Mouse (Mus musculus) ES-Bruce4 (cell line): ENCODE data around the gene Dok5. TPM values are rescaled to one million over a fixed set of nuclear protein-coding genes. Genes with fewer than 3 reads are reported as not detected.

Source experiments
- H3K27ac ChIP-seq: 2 replicates; pipeline ENCODE4 v1.5.1; 2012; ENCODE audit warnings: low read length, inconsistent platforms; ENCODE audit not compliant: insufficient read depth
- H3K27me3 ChIP-seq: 2 replicates; pipeline ENCODE4 v1.6.1; 2012; ENCODE audit warnings: mild to moderate bottlenecking, low read length, inconsistent platforms; ENCODE audit not compliant: control insufficient read depth, poor library complexity, insufficient read depth, severe bottlenecking
- H3K36me3 ChIP-seq: 2 replicates; pipeline ENCODE4 v1.6.1; 2012; ENCODE audit warnings: inconsistent platforms, mild to moderate bottlenecking, low read length, moderate library complexity; ENCODE audit not compliant: control insufficient read depth, poor library complexity, insufficient read depth, severe bottlenecking
- H3K4me1 ChIP-seq: one replicate; pipeline ENCODE4 v1.8.1; 2011; ENCODE audit warnings: low read length; ENCODE audit not compliant: control insufficient read depth, insufficient read depth
- H3K4me3 ChIP-seq: 2 replicates; pipeline ENCODE4 v1.5.1; 2011; ENCODE audit warnings: low read depth, mild to moderate bottlenecking, low read length
- H3K9ac ChIP-seq: 2 replicates; pipeline ENCODE4 v1.6.1; 2012; ENCODE audit warnings: low read depth, mild to moderate bottlenecking, inconsistent platforms; ENCODE audit not compliant: poor library complexity, severe bottlenecking
- H3K9me3 ChIP-seq: replicated peaks from 2 replicates; pipeline ENCODE4 v1.6.1; 2012; ENCODE audit warnings: mild to moderate bottlenecking, low read length, inconsistent platforms; ENCODE audit not compliant: control insufficient read depth, poor library complexity, insufficient read depth, severe bottlenecking
- CTCF ChIP-seq: IDR thresholded peaks from one replicate; pipeline ENCODE4 v1.8.1; 2011; ENCODE audit warnings: low read depth, low read length
- EP300 ChIP-seq: IDR thresholded peaks from 2 replicates; pipeline ENCODE4 v1.6.1; 2011; ENCODE audit warnings: low read depth, low read length; ENCODE audit not compliant: insufficient read depth
- POLR2A ChIP-seq: IDR thresholded peaks from one replicate; pipeline ENCODE4 v1.8.1; 2011; ENCODE audit warnings: low read length; ENCODE audit not compliant: insufficient read depth
- polyA plus RNA-seq: library from polyadenylated mRNA; stranded (reverse); fragments of >200 nt; gene quantifications from 2 replicates; pipeline ENCODE4 v1.2.4, GENCODE M21; 2011; ENCODE audit warnings: low read depth; ENCODE audit not compliant: missing spikeins, insufficient read depth, insufficient read length

Gene Dok5
- polyA plus RNA-seq = 1.4 TPM in 2 replicates

DNA sequence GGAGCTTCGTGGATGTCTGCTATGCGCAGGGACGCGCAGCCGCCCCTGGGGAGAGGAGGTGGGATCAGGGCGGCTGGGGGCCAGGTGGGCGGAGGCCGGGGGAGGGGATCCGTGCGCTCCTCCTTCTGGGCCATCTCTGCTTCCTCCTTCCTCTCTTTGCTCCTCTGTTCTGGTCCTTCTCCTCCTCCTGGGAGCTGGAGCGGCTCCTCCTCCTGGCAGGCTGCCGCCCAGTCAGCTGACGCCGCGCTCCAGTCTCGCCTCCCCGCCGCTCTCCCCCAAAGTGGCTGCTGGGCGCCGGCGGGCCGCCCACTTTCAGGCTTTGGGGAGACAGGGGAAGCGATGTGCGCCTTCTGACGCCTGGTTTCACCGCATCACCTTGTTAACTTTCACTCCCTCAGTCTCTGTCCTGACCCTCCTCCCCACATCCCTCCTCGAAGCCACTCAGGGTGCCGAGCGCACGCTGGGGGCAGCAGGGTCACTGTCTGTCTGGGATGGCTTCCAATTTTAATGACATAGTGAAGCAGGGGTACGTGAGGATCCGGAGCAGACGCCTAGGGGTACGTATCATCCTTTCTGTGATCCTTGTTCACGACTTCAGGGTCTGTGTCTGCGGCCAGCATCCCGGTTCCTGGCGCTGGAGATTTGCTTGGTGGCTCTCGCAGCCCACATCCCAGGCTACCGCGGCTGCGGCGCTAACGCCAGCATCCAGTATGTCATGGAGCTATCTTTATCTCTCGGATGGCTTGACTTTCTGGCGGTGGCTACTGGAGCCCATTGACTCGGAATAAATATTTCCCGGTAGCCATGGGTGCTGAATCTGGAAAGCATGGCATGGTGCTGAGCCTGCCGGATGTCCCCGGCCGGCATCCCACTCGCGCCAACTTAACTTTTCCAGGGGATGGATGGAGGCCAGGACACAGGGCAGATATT is at the start of gene Dok5:
Gene Dok5, plus strand, starts transcription at position 176 of the 930 bp plus-strand sequence.
- H3K27ac ChIP-seq = no peak within 1 kb of the TSS
- H3K27me3 ChIP-seq = no peaks in the 10 kb centered on the region
- TF ChIP-seq CTCF = no peak
- no peak for TF ChIP-seq EP300
- TF ChIP-seq POLR2A = no peak
- H3K36me3 ChIP-seq = no peaks in the 10 kb centered on the region
- H3K9me3 ChIP-seq = no peaks in the 10 kb centered on the region
- no peaks in the 10 kb centered on the region for H3K4me1 ChIP-seq
- H3K9ac ChIP-seq = peak within 1 kb of the TSS; percentile 12; the same call in 1 of the 2 replicates
- H3K4me3 ChIP-seq = peak within 1 kb of the TSS; percentile 78

GRCm38 (mm10) chr2:170683385-170683784 is 48.2 kb upstream of the Dok5 start:
- H3K27ac ChIP-seq = no peak overlapping the region
- TF ChIP-seq CTCF (peak; percentile 76), EP300 (no peak)
- no peaks in the 10 kb centered on the region for H3K27me3 ChIP-seq
- H3K36me3 ChIP-seq = no peaks in the 10 kb centered on the region
- H3K4me1 ChIP-seq = no peaks in the 10 kb centered on the region
- no peak overlapping the region for H3K9ac ChIP-seq
- H3K9me3 ChIP-seq = no peaks in the 10 kb centered on the region
- H3K4me3 ChIP-seq = no peak overlapping the region

- Histone ChIP-seq H3K9ac (no peak overlapping the region), H3K27ac (no peak overlapping the region), H3K4me3 (no peak overlapping the region), H3K27me3 (no peaks in the 10 kb centered on the region), H3K36me3 (no peaks in the 10 kb centered on the region), H3K4me1 (no peaks in the 10 kb centered on the region), H3K9me3 (no peaks in the 10 kb centered on the region; the same call in 1 of the 2 replicates)
- TF ChIP-seq POLR2A = no peak
- TF ChIP-seq CTCF = no peak
- no peak for TF ChIP-seq EP300
Measured at GRCm38 (mm10) chr2:170695071-170695936, 36.3 kb upstream of the Dok5 start.

- Histone ChIP-seq H3K4me1 (no peaks in the 10 kb centered on the region), H3K27me3 (no peaks in the 10 kb centered on the region), H3K27ac (no peak overlapping the region), H3K9me3 (no peaks in the 10 kb centered on the region; the same call in 1 of the 2 replicates), H3K4me3 (no peak overlapping the region), H3K36me3 (no peaks in the 10 kb centered on the region), H3K9ac (no peak overlapping the region)
- TF ChIP-seq CTCF (no peak), EP300 (no peak), POLR2A (no peak)
Measured at GRCm38 (mm10) chr2:170695937-170696510, 35.6 kb upstream of the Dok5 start.

GRCm38 (mm10) chr2:170700471-170700870 is 31.1 kb upstream of the Dok5 start:
- Histone ChIP-seq H3K4me1 (no peaks in the 10 kb centered on the region), H3K9me3 (no peaks in the 10 kb centered on the region), H3K9ac (no peak overlapping the region), H3K27me3 (no peaks in the 10 kb centered on the region), H3K36me3 (no peaks in the 10 kb centered on the region), H3K27ac (no peak overlapping the region), H3K4me3 (no peak overlapping the region)
- no peak for TF ChIP-seq EP300
- TF ChIP-seq CTCF = no peak
- TF ChIP-seq POLR2A = no peak
